Mouse (Mus musculus) cerebellum, adult 2 months (tissue): Measurements from ENCODE around the gene Dusp5.

Experiments used
- CTCF ChIP-seq: fragments of 200-500 bp; IDR thresholded peaks from 2 replicates; pipeline ENCODE4 v1.5.1; 2011; ENCODE audit warnings: low read depth, mild to moderate bottlenecking, control low read depth, low read length, moderate library complexity, borderline replicate concordance; ENCODE audit not compliant: insufficient read depth
- POLR2A ChIP-seq: fragments of 200-500 bp; IDR thresholded peaks from 2 replicates; pipeline ENCODE4 v1.6.1; 2011; ENCODE audit warnings: low read length, control low read depth, borderline replicate concordance; ENCODE audit not compliant: insufficient read depth

GRCm38 (mm10) chr19:53573151-53573550, 44.2 kb downstream of the Dusp5 start:
- TF ChIP-seq CTCF (no peak), POLR2A (no peak)
